Mouse (Mus musculus) myocyte (in vitro differentiated cells): ENCODE data around the gene Skp1a. TPM values are rescaled to one million over a fixed set of nuclear protein-coding genes. Genes with fewer than 3 reads are reported as not detected.

Source experiments
- H3K27me3 ChIP-seq: one replicate; pipeline ENCODE4 v1.6.1; 2011; ENCODE audit not compliant: control insufficient read depth, insufficient read depth, insufficient read length
- H3K36me3 ChIP-seq: one replicate; pipeline ENCODE4 v1.6.1; 2011; ENCODE audit not compliant: control insufficient read depth, insufficient read depth
- H3K4me2 ChIP-seq: one replicate; pipeline ENCODE4 v1.6.1; 2011; ENCODE audit warnings: low read depth, control low read depth
- H3K4me3 ChIP-seq: one replicate; pipeline ENCODE4 v1.5.1; 2011; ENCODE audit warnings: mild to moderate bottlenecking, control low read depth, moderate library complexity
- H3K79me2 ChIP-seq: one replicate; pipeline ENCODE4 v1.6.1; 2011; ENCODE audit not compliant: control insufficient read depth, insufficient read depth
- H3ac ChIP-seq: one replicate; pipeline ENCODE4 v1.6.1; 2011; ENCODE audit not compliant: control insufficient read depth, insufficient read length
- CEBPB ChIP-seq: IDR thresholded peaks from 2 replicates; pipeline ENCODE4 v1.6.1; 2011; ENCODE audit warnings: mild to moderate bottlenecking, moderate library complexity; ENCODE audit not compliant: poor library complexity, insufficient read depth, severe bottlenecking
- E2F4 ChIP-seq: IDR thresholded peaks from one replicate; pipeline ENCODE4 v1.6.1; 2011; ENCODE audit warnings: mild to moderate bottlenecking, control low read depth, moderate library complexity; ENCODE audit not compliant: insufficient read depth
- MAX ChIP-seq: IDR thresholded peaks from one replicate; pipeline ENCODE4 v1.6.1; 2011; ENCODE audit warnings: low read depth, mild to moderate bottlenecking, control low read depth
- MYOD1 ChIP-seq, 3 experiments: IDR thresholded peaks; one replicate each; pipeline ENCODE4 v1.6.1; 2011; ENCODE audit warnings: control low read depth in 2 of 3, low read depth in 2 of 3, mild to moderate bottlenecking in 2 of 3, moderate library complexity in 1 of 3; ENCODE audit not compliant: insufficient read length in 2 of 3, control insufficient read depth in 1 of 3
- MYOG ChIP-seq, 3 experiments: IDR thresholded peaks; one replicate each; pipeline ENCODE4 v1.6.1; 2011; ENCODE audit warnings: control low read depth in 2 of 3, low read depth in 2 of 3, mild to moderate bottlenecking in 2 of 3; ENCODE audit not compliant: insufficient read length in 2 of 3, control insufficient read depth in 1 of 3, insufficient read depth in 1 of 3
- POLR2A ChIP-seq: IDR thresholded peaks from one replicate; pipeline ENCODE4 v1.6.1; 2011; ENCODE audit warnings: low read depth, mild to moderate bottlenecking, control low read depth, moderate library complexity; ENCODE audit not compliant: insufficient read length
- POLR2AphosphoS2 ChIP-seq: IDR thresholded peaks from one replicate; pipeline ENCODE4 v1.6.1; 2011; ENCODE audit warnings: low read depth, control low read depth; ENCODE audit not compliant: insufficient read length
- REST ChIP-seq: IDR thresholded peaks from one replicate; pipeline ENCODE4 v1.6.1; 2011; ENCODE audit warnings: mild to moderate bottlenecking, control low read depth, moderate library complexity; ENCODE audit not compliant: insufficient read depth, insufficient read length
- SRF ChIP-seq: IDR thresholded peaks from one replicate; pipeline ENCODE4 v1.6.1; 2011; ENCODE audit warnings: low read depth; ENCODE audit not compliant: control insufficient read depth, insufficient read length
- TCF12 ChIP-seq: IDR thresholded peaks from one replicate; pipeline ENCODE4 v1.6.1; 2011; ENCODE audit warnings: mild to moderate bottlenecking, control low read depth; ENCODE audit not compliant: poor library complexity, insufficient read depth, severe bottlenecking
- TCF3 ChIP-seq: IDR thresholded peaks from one replicate; pipeline ENCODE4 v1.6.1; 2011; ENCODE audit warnings: low read depth, control low read depth; ENCODE audit not compliant: insufficient read length
- USF1 ChIP-seq: IDR thresholded peaks from one replicate; pipeline ENCODE4 v1.6.1; 2011; ENCODE audit warnings: low read depth, mild to moderate bottlenecking, control low read depth, moderate library complexity
- polyA plus RNA-seq: library from polyadenylated mRNA; unstranded; fragments of >200 nt; fragmentation: generic; extraction: Trizol; gene quantifications from one replicate; pipeline ENCODE4 v1.2.1, GENCODE M21; 2012; ENCODE audit warnings: missing spikeins

The Skp1a gene
- polyA plus RNA-seq, 1 experiment: 168 TPM

DNA sequence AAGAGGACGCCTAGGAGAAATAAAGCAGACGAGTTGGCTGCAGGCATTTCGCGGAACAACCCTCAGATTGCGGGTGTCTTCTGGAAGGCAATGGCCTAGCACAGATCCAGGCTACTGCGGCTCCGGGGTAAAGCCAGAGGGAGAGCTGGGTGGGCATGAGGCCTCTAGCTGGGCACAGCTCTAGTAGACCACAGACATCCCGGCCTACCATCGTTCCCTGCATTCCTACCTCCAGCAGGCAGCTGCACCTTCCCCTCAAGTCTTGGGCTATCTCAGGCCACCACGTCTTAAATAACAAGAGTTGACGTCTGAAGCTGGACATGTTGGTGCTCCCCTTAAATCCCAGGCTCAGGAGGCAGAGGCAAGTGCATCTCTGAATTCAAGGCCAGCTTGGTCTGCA, 30.5 kb downstream of the Skp1a start:
- Histone ChIP-seq H3K4me3 (no peak overlapping the region), H3K36me3 (no peaks in the 10 kb centered on the region), H3K4me2 (no peak overlapping the region), H3ac (no peak overlapping the region), H3K27me3 (no peaks in the 10 kb centered on the region), H3K79me2 (peaks cover 3% of the 10 kb centered on the region)
- no peak for TF ChIP-seq MYOD1 (IDR thresholded peaks at IDR 0.05; ENCODE audit: control insufficient read depth in 1 of 3, insufficient read length in 2 of 3, low read depth in 2 of 3)

GRCm38 (mm10) chr11:52264871-52265270, 33.1 kb downstream of the Skp1a start:
- no peak overlapping the region for H3K4me2 ChIP-seq
- no peak for TF ChIP-seq USF1
- no peak for TF ChIP-seq POLR2A
- TF ChIP-seq E2F4: no peak
- TF ChIP-seq MAX: no peak
- TF ChIP-seq TCF3: no peak
- TF ChIP-seq MYOD1 (IDR thresholded peaks at IDR 0.05; ENCODE audit: control insufficient read depth in 1 of 3, insufficient read length in 2 of 3, low read depth in 2 of 3): no peak

GRCm38 (mm10) chr11:52265616-52266307, 34.0 kb downstream of the Skp1a start:
- Histone ChIP-seq H3K79me2 (peaks cover 3% of the 10 kb centered on the region), H3K4me3 (no peak overlapping the region), H3ac (no peak overlapping the region), H3K4me2 (no peak overlapping the region), H3K36me3 (no peaks in the 10 kb centered on the region), H3K27me3 (no peaks in the 10 kb centered on the region)
- TF ChIP-seq MAX (no peak), TCF3 (no peak), CEBPB (no peak), MYOG (IDR thresholded peaks at IDR 0.05; ENCODE audit: control insufficient read depth in 1 of 3, insufficient read depth in 1 of 3, insufficient read length in 2 of 3, low read depth in 2 of 3) (no peak), POLR2AphosphoS2 (no peak), SRF (no peak), REST (no peak), E2F4 (no peak), POLR2A (no peak), TCF12 (no peak), USF1 (no peak), MYOD1 (IDR thresholded peaks at IDR 0.05; ENCODE audit: control insufficient read depth in 1 of 3, insufficient read length in 2 of 3, low read depth in 2 of 3) (no peak)

More at GRCm38 (mm10) chr11:52264871-52265270, 33.1 kb downstream of the Skp1a start:
- Histone ChIP-seq H3K27me3 (no peaks in the 10 kb centered on the region), H3K4me3 (no peak overlapping the region), H3K36me3 (no peaks in the 10 kb centered on the region), H3ac (no peak overlapping the region), H3K79me2 (peaks cover 3% of the 10 kb centered on the region)

DNA sequence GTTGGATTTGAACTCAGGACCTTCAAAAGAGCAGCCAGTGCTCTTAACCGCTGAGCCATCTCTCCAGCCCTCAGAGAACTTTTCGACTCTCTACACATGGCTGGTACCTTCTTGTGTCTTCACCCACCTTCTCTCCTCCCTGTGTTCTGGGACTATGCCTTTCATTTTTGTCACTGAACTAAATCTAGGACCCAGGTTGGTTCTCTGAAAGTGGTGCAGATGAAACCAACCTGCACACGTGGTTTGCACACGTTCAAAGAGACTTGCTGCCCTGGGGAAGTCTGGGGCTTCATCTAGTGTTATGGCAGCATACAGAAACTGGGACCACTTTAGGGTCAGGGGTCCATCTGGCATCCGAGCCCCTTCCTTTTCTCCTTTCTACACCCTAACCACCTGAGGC, 35.5 kb downstream of the Skp1a start:
- Histone ChIP-seq H3K79me2 (peaks cover 3% of the 10 kb centered on the region), H3ac (no peak overlapping the region), H3K4me2 (no peak overlapping the region), H3K27me3 (no peaks in the 10 kb centered on the region), H3K4me3 (no peak overlapping the region), H3K36me3 (no peaks in the 10 kb centered on the region)
- TF ChIP-seq MYOG (IDR thresholded peaks at IDR 0.05; ENCODE audit: control insufficient read depth in 1 of 3, insufficient read depth in 1 of 3, insufficient read length in 2 of 3, low read depth in 2 of 3): no peak
- TF ChIP-seq TCF3: no peak
- TF ChIP-seq E2F4: no peak
- TF ChIP-seq TCF12: no peak
- TF ChIP-seq POLR2A: no peak
- TF ChIP-seq REST: no peak

DNA sequence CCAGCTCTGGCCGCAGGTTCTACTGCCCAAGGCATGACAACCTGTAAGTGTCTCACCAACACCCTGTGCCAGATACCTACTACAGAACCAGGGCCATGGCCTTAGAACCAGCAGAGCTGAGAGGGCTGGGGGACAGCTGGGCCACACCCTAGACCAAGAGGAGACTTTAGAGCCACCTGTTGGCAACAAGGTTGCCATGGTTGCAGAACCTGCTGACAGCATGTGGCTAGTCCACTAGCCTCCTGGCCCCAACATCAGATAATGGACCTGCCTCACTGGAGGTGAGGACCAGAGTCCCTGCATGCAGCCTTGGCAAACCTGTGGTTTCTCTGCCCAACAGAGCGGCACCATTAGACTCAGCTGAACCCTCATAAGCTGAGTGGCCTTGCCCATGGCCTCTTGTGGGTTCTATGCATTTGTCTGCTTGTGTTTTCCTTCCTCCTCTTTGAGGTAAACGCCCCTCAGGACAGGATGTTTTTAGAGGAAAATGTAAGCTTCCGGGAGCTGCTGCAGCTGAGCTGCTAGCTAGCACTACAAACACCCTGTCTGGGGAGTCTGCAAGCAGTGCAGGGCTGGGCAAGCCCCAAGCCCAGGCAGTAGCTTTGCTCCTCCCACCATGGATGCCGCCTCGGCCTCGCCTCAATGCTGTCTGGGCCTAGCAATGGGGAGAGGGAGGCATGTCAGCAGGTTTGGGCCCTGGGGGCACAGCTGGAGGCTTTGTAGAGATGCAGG, 36.5 kb downstream of the Skp1a start:
- H3K4me2 ChIP-seq: no peak overlapping the region
- no peaks in the 10 kb centered on the region for H3K36me3 ChIP-seq
- H3K4me3 ChIP-seq: no peak overlapping the region
- H3ac ChIP-seq: no peak overlapping the region
- H3K79me2 ChIP-seq: peaks cover 3% of the 10 kb centered on the region
- peak in 1 of 3 experiments; percentile 66 for TF ChIP-seq MYOG (IDR thresholded peaks at IDR 0.05; ENCODE audit: control insufficient read depth in 1 of 3, insufficient read depth in 1 of 3, insufficient read length in 2 of 3, low read depth in 2 of 3)
- peak in 2 of 3 experiments; percentile 36 to 68 for TF ChIP-seq MYOD1 (IDR thresholded peaks at IDR 0.05; ENCODE audit: control insufficient read depth in 1 of 3, insufficient read length in 2 of 3, low read depth in 2 of 3)
- TF ChIP-seq POLR2A: no peak
- no peaks in the 10 kb centered on the region for H3K27me3 ChIP-seq
